Mouse (Mus musculus) neural tube, embryonic 14.5 days (tissue): ENCODE data around the gene Atp6v1g2. TPM values are rescaled to one million over a fixed set of nuclear protein-coding genes. Genes with fewer than 3 reads are reported as not detected.

Source experiments
- ATAC-seq: fragments of 200-750 bp; cut with Nextera tagmentation; 2 replicates; pipeline ENCODE4 v1.8.0; 2017; ENCODE audit warnings: low read depth, mild to moderate bottlenecking, moderate TSS enrichment, moderate library complexity
- H3K27ac ChIP-seq: fragments of 300-500 bp; sonication (generic); 2 replicates; pipeline ENCODE4 v1.5.1; 2014; ENCODE audit warnings: low read depth, mild to moderate bottlenecking, control low read depth, low read length, moderate library complexity, mixed read lengths
- H3K27me3 ChIP-seq: fragments of 300-500 bp; sonication (generic); 2 replicates; pipeline ENCODE4 v1.6.1; 2014; ENCODE audit warnings: low read length; ENCODE audit not compliant: control insufficient read depth, insufficient read depth
- H3K36me3 ChIP-seq: fragments of 300-500 bp; sonication (generic); 2 replicates; pipeline ENCODE4 v1.6.1; 2014; ENCODE audit warnings: low read length, mixed read lengths; ENCODE audit not compliant: control insufficient read depth, insufficient read depth
- H3K4me1 ChIP-seq: fragments of 300-500 bp; sonication (generic); 2 replicates; pipeline ENCODE4 v1.6.1; 2014; ENCODE audit warnings: low read length; ENCODE audit not compliant: control insufficient read depth, insufficient read depth
- H3K4me2 ChIP-seq: fragments of 300-500 bp; sonication (generic); 2 replicates; pipeline ENCODE4 v1.6.1; 2014; ENCODE audit warnings: mild to moderate bottlenecking, low read depth, low read length, control low read depth
- H3K4me3 ChIP-seq: fragments of 300-500 bp; sonication (generic); 2 replicates; pipeline ENCODE4 v1.5.1; 2014; ENCODE audit warnings: low read depth, low read length, control low read depth, mixed read lengths
- H3K9ac ChIP-seq: fragments of 300-500 bp; sonication (generic); replicated peaks from 2 replicates; pipeline ENCODE4 v1.6.1; 2014; ENCODE audit warnings: low read depth, mild to moderate bottlenecking, control low read depth, low read length, mixed read lengths
- H3K9me3 ChIP-seq: fragments of 300-500 bp; sonication (generic); 2 replicates; pipeline ENCODE4 v1.6.1; 2016; ENCODE audit warnings: low read length; ENCODE audit not compliant: control insufficient read depth
- WGBS: fragments of 180-500 bp; shearing (Covaris S2); extraction: QIAGEN DNeasy Blood & Tissue Kit; methylation state at CpG from one replicate; pipeline ENCODE4 v1.1.7; 2014; 5-methylcytosine and 5-hydroxymethylcytosine counted together
- polyA plus RNA-seq: library from polyadenylated mRNA; unstranded; fragments of >200 nt; fragmentation: Nextera tagmentation; extraction: Ambion mirVana; gene quantifications from 2 replicates; pipeline ENCODE4 v1.2.1, GENCODE M21; 2014

Atp6v1g2 gene
- polyA plus RNA-seq, 1 experiment from 2014 or later: 154 TPM

- H3K4me2 ChIP-seq: no peak overlapping the region
- H3K9me3 ChIP-seq: no peaks in the 10 kb centered on the region
- H3K4me1 ChIP-seq: peaks cover 4% of the 10 kb centered on the region; the same call in 1 of the 2 replicates
- H3K4me3 ChIP-seq: no peak overlapping the region
- ATAC-seq: no peak
- no peak overlapping the region for H3K9ac ChIP-seq
- H3K27ac ChIP-seq: no peak overlapping the region
- H3K27me3 ChIP-seq: peaks cover 22% of the 10 kb centered on the region
- no peaks in the 10 kb centered on the region for H3K36me3 ChIP-seq
- WGBS: 85% methylated on average over 5 of the region's 5 CpGs
Observed at GRCm38 (mm10) chr17:35192924-35193323, 40.5 kb upstream of the Atp6v1g2 start.

GRCm38 (mm10) chr17:35193881-35194843 is 39.3 kb upstream of the Atp6v1g2 start, which contains the start of gene Ltb:
TSS of gene Ltb (plus strand) at chr17:35194439.
- Histone ChIP-seq H3K4me2 (peak within 1 kb of the TSS; percentile 55; the same call in 1 of the 2 replicates), H3K9me3 (no peaks in the 10 kb centered on the region), H3K4me3 (no peak within 1 kb of the TSS), H3K27ac (no peak within 1 kb of the TSS), H3K9ac (no peak within 1 kb of the TSS), H3K27me3 (peaks cover 25% of the 10 kb centered on the region), H3K36me3 (no peaks in the 10 kb centered on the region), H3K4me1 (peaks cover 4% of the 10 kb centered on the region; the same call in 1 of the 2 replicates)
- ATAC-seq: no peak
- WGBS: 76% methylated on average over 28 of the region's 28 CpGs

GRCm38 (mm10) chr17:35194844-35195630 is 38.4 kb upstream of the Atp6v1g2 start:
- Histone ChIP-seq H3K9me3 (no peaks in the 10 kb centered on the region), H3K27me3 (peaks cover 25% of the 10 kb centered on the region), H3K27ac (no peak overlapping the region), H3K4me1 (peaks cover 4% of the 10 kb centered on the region; the same call in 1 of the 2 replicates), H3K36me3 (no peaks in the 10 kb centered on the region), H3K4me3 (peak overlapping the region; percentile 27), H3K4me2 (peak overlapping the region; percentile 55), H3K9ac (peak overlapping the region; percentile 25; the same call in 1 of the 2 replicates)
- ATAC-seq: no peak
- 48% methylated on average over 19 of the region's 19 CpGs for WGBS

GRCm38 (mm10) chr17:35195631-35196320 is 37.7 kb upstream of the Atp6v1g2 start:
- H3K27me3 ChIP-seq: peaks cover 25% of the 10 kb centered on the region
- H3K4me2 ChIP-seq: peak overlapping the region; percentile 55
- H3K9me3 ChIP-seq: no peaks in the 10 kb centered on the region
- peak overlapping the region; percentile 25; the same call in 1 of the 2 replicates for H3K9ac ChIP-seq
- 2% methylated on average over 65 of the region's 66 CpGs for WGBS
- H3K27ac ChIP-seq: no peak overlapping the region
- peak; percentile 58; the same call in 1 of the 2 replicates for ATAC-seq
- H3K36me3 ChIP-seq: no peaks in the 10 kb centered on the region
- peak overlapping the region; percentile 27 for H3K4me3 ChIP-seq
- peaks cover 4% of the 10 kb centered on the region; the same call in 1 of the 2 replicates for H3K4me1 ChIP-seq

- Histone ChIP-seq H3K27me3 (peaks cover 25% of the 10 kb centered on the region), H3K9me3 (no peaks in the 10 kb centered on the region), H3K27ac (no peak overlapping the region), H3K4me1 (peaks cover 4% of the 10 kb centered on the region; the same call in 1 of the 2 replicates), H3K36me3 (no peaks in the 10 kb centered on the region), H3K9ac (no peak overlapping the region), H3K4me3 (peak overlapping the region; percentile 27; the same call in 1 of the 2 replicates), H3K4me2 (peak overlapping the region; percentile 55)
- whole genome bisulfite sequencing: 38% methylated on average over 9 of the region's 9 CpGs
- ATAC-seq: no peak
Observed at GRCm38 (mm10) chr17:35196321-35196641, 37.2 kb upstream of the Atp6v1g2 start.

- Histone ChIP-seq H3K27me3 (peaks cover 25% of the 10 kb centered on the region), H3K9me3 (no peaks in the 10 kb centered on the region), H3K36me3 (no peaks in the 10 kb centered on the region), H3K4me1 (peaks cover 4% of the 10 kb centered on the region; the same call in 1 of the 2 replicates), H3K4me2 (no peak overlapping the region), H3K27ac (no peak overlapping the region), H3K4me3 (no peak overlapping the region), H3K9ac (no peak overlapping the region)
- WGBS: 44% methylated on average over 5 of the region's 6 CpGs
- no peak for ATAC-seq
Observed at GRCm38 (mm10) chr17:35197126-35197525, 36.3 kb upstream of the Atp6v1g2 start.

GRCm38 (mm10) chr17:35198029-35198428 is 35.4 kb upstream of the Atp6v1g2 start:
- H3K9ac ChIP-seq: no peak overlapping the region
- H3K4me3 ChIP-seq: no peak overlapping the region
- WGBS: 73% methylated on average over 7 of the region's 7 CpGs
- peaks cover 4% of the 10 kb centered on the region; the same call in 1 of the 2 replicates for H3K4me1 ChIP-seq
- no peak overlapping the region for H3K4me2 ChIP-seq
- ATAC-seq: no peak
- no peaks in the 10 kb centered on the region for H3K36me3 ChIP-seq
- H3K9me3 ChIP-seq: no peaks in the 10 kb centered on the region
- H3K27me3 ChIP-seq: peaks cover 25% of the 10 kb centered on the region
- no peak overlapping the region for H3K27ac ChIP-seq

- H3K36me3 ChIP-seq: no peaks in the 10 kb centered on the region
- no peak for ATAC-seq
- 23% methylated on average over 8 of the region's 8 CpGs for WGBS
- H3K4me1 ChIP-seq: peaks cover 4% of the 10 kb centered on the region; the same call in 1 of the 2 replicates
- H3K4me3 ChIP-seq: no peak overlapping the region
- no peaks in the 10 kb centered on the region for H3K9me3 ChIP-seq
- H3K4me2 ChIP-seq: no peak overlapping the region
- H3K27ac ChIP-seq: no peak overlapping the region
- H3K9ac ChIP-seq: no peak overlapping the region
- peaks cover 25% of the 10 kb centered on the region for H3K27me3 ChIP-seq
Observed at GRCm38 (mm10) chr17:35198946-35199345, 34.5 kb upstream of the Atp6v1g2 start.
